Mouse (Mus musculus) hindlimb bud, embryonic 11.5 days (tissue): ENCODE data around the gene Fscn3.

Experiments
- DNase-seq: peaks from one replicate; pipeline ENCODE4 v3.0.0-alpha.2; 2012; ENCODE audit warnings: low read depth, low spot score; ENCODE audit errors: extremely low spot score

Fscn3 gene

DNA sequence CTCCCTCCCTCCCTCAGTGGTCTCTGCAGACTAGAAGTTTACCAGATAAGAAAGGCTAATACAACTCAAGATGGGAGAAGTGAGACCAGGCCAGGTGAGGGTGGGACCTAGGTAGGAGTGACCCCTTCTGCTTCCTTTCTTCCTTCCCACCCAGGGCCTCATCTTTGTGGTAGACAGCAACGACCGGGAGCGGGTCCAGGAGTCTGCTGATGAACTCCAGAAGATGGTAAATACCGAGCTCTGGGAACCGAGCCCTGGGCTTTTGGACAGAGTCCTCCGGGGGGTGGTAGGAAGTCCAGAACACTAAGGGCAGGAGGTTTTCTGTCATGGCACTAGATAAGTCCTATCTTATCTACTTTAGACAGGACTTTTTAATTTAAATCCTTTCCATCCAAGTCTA, 2.6 kb upstream of the Fscn3 start:
- no peak for DNase-seq

DNA sequence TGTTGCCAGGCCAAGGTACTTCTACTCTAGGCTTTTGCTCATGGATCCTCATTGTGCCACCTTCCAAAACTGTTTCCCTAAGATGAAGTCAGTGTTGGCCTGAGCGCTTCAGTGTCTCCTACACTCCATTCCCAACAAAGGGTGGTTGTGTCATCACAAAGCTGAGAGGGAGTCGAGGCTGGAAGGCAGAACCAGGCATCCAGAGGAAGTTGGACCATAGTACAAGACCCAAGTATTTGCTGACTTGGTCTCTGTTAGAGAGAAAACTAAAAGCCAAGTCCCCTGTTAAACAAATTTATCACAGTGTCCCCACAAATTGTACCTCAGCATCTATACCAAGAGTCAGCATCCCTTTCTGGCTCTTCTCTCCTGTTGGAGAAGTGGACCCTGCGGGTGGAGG, 701 bp downstream of the Fscn3 start, which contains the start of gene Gcc1:
Gene Gcc1, minus strand, starts transcription at position 101 of the 400 bp plus-strand sequence.
- no peak for DNase-seq

DNA sequence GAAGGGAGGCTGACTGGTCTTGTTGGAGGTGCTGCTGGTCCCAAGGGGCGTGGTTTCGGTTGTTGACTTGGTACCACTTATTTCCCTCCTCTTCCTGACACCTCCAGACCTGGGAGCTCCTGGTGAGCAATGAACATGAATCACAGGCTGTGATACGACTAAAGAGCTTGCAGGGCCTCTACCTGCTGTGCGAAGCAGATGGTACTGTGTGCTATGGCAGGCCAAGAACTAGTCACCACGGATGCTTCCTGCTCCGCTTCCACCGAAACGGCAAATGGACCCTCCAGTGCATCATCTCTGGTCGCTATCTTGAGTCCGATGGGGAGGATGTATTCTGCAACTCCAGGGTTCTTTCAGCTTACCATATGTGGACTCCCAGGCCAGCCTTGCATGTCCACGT, 2.3 kb downstream of the Fscn3 start:
- no peak for DNase-seq

DNA sequence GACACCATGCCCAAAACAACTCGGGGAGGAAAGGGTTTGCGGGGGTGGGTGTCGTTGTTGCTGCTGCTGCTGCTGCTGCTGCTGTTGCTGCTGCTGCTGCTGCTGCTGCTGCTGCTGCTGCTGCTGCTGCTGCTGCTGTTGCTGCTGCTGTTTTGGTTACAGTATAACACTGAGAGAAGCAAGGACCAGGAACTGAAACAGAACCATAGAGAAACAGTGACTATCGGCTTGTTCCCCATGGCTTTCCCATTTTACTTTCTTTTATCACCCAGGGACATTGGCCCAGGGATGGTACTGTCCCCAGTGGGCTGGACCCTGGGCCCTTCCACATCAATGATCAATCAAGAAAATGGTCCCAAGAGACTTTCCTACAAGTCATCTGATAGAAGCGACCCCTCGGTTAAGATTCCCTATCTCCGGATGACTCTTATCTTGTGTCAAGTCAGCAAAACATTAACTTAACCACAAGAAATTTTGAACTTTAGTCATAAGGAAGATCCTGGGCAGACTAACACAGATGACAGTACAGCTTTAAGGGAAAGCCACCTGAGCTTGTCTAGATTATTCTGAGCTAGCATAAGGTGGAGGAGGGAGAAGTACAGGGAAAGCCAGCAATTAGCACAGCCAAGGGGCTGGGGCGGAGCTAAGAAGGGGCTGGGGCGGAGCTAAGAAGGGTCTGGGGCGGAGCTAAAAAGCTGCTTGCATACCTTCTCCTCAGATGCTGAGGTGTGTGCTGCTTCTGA, 3.4 kb downstream of the Fscn3 start:
- no peak for DNase-seq

DNA sequence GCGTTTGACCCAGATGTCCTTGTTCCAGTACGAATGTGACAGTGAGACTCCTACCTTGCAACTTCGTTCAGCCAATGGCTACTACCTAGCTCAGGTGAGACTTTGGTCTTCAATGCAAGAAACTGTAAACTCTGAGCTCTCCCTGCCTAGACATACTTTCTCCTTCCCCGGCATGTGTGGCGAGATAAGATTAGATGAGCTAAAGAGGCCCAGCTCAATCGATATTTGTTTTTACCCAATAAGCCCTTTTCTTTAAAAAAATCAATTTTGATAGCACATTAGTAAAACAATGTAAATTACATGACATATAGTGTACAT, 3.9 kb downstream of the Fscn3 start:
- DNase-seq = no peak

DNA sequence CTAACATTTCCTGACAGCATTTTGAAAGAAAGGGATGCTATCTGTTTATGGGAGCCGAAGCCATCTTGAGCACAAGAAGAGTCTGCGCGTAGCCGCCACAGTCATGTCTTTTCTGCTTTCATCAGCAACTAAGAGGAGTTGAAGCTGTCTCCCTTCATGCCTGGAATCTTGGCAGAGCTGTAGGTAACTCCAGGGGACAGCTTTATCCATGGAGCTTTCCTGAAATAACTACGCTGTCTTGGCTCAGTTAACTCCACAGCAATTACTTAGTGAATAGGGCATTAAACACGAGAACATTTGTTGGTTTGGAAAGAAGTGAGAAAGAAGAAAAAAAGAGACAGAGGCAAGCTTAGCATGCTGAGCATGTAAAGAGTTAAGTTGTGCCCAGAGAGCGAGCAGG, 20.3 kb downstream of the Fscn3 start:
- no peak for DNase-seq

DNA sequence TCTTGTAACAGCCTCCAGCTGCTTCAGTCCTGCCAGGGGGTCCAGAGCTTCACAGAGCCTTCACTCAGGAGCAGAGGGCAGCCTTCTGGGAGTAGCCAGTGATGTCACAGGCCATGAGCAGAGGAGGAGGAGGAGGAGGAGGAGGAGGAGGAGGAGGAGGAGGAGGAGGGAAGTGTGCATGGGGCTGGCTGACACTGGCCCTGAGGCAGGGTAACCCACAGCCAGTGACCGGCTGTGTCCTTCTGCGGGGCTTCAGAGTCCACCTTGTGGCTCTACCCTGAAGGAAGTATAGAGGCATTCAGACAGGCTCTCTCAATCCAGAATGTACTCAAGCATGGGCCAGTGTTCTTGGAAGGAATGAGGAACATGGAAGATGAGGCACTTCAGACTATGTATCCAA, 21.7 kb downstream of the Fscn3 start, which contains the start of gene Pax4:
Gene Pax4, minus strand, starts transcription at position 101 of the 400 bp plus-strand sequence.
- DNase-seq = no peak

DNA sequence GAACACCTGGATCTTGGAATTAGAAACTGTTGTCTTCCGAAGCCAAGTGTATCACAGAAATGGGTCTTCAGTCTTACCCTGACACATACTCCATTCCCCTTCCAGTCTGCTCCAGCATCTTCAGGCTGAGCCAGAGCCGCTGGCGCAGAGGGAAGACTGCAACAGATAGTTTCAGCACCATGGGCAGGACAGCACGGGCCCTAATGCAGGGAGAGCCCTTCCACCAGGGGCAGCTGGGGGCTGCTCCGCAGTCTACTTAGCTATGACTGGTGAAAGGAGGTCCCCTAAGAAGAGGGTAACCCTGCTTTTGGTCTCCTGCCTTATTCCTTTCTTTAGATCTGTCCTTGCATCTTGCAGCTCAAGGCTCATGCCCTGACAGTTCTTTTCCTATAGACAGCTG, 22.9 kb downstream of the Fscn3 start:
- no peak for DNase-seq

DNA sequence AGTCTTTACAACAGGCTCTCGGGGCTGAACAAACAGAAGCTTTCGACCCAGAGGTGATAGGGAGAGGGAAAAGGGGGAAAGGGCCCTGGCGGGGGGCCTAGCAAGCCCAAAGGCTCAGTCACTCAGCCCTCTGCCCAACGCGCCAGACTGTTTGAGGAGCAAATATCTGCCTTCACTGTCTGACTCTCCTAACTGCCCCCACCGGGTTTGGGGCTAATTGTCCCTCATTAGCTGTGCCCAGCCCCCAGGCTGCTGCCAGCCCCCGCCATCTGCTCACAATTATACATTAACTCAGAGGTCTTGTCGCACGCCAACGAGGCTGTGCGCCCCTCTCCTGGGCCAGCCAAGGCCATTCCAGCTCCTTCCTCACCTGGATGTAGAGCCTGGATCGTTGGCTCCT, 23.4 kb downstream of the Fscn3 start:
- DNase-seq = no peak

DNA sequence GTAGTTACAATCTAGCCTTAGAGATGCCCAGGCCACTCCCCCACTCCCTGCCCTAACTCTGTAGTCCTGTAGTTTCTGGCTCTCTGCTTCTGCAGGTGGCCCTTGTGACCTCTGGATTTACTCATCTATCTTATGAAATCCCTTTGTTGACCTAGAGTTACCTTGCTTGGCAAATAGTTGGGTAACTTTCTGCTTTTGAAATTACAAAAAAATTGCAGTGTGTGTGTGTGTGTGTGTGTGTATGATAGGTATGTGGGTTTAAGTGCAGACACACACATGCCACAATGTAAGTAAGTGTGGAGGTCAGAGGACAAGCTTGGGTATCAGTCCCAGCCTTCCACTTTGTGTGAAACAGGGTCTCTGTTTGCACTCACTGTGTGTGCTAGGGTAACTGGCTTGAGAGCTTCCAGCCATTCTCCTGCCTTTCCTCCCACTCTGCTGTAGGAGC, 31.7 kb downstream of the Fscn3 start:
- DNase-seq = no peak

DNA sequence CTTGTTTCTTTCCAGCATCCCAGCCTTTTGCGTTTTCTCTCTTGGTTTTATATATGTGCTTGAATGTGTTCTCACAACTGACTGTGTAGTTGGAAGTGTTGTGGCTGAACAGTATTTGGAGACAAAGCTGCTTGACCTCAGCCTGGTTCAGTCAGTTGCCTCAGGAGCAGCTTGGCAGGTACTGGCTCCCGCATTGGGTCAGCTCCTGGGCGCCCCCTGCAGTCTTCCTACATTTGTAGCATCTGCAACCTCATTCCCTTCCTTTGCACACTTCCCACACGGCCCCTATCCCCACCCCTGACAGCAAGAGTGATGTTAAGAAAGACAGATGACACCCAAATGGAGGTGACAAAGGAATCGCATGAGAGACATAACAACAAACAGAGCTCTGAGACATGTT, 32.9 kb downstream of the Fscn3 start:
- DNase-seq = no peak

DNA sequence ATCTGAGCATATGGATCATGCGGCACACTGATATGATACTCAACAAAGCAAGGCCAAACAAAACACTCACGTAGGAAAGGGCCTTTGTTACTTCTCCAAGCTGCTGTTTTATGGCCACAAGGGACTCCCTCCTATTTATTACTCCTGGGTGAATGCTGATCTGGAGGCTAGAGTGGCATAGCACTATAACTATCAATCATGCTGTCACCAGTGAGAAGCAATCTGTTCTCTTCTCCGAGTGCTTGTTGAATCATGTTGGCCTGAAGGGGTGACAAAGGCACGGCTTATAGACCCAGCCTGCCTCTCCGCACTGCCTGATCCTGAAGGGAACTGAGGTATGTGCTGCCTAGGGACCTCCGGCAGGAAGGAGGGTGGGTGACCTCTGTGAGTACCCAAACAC, 37.0 kb downstream of the Fscn3 start:
- DNase-seq = no peak

DNA sequence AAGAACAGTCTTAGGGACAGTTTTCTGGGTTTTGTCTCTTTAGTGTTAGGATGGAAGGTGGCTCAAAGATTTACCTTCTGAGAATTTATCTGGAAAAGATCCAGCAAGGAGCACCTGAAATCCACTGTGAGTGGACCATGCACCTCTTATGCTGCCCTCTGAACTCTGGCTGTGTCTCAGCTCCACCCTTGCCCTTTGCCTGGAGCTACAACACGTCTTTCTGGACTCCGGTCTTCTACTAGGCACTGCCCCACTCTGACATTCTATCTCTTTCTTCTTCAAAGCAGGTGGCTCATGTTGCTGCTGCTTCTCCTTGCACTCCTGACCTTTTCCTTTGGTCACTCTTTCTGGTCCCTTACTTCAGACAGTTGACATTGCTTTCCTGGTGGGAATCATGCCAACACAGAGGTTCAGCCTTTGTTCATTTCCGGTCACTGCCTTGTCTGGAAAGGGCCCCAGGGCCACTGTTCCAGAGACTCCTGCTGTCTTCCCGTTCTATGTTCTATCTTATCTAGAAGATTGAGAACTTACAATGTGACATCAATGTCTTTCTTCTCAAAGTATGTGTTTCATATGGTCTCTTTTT, 42.5 kb downstream of the Fscn3 start:
- DNase-seq = no peak

DNA sequence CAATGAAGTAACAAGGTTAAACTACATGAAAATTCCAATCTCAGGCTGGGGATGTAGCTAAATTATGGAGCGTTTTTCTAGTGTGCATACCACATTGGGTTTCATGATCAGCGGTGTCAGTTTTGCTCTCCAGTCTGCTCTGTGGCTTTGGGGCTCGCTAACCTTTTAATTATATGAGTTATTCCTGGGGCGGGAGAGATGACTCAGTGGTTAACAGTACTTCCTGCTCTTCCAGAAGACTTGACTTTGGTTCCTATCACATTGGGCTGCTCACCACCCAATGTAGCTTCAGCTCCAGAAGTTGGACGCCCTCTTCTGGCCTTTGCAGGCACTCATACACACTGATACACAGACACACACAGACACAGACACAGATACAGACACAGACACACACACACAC, 43.0 kb downstream of the Fscn3 start:
- DNase-seq = no peak

DNA sequence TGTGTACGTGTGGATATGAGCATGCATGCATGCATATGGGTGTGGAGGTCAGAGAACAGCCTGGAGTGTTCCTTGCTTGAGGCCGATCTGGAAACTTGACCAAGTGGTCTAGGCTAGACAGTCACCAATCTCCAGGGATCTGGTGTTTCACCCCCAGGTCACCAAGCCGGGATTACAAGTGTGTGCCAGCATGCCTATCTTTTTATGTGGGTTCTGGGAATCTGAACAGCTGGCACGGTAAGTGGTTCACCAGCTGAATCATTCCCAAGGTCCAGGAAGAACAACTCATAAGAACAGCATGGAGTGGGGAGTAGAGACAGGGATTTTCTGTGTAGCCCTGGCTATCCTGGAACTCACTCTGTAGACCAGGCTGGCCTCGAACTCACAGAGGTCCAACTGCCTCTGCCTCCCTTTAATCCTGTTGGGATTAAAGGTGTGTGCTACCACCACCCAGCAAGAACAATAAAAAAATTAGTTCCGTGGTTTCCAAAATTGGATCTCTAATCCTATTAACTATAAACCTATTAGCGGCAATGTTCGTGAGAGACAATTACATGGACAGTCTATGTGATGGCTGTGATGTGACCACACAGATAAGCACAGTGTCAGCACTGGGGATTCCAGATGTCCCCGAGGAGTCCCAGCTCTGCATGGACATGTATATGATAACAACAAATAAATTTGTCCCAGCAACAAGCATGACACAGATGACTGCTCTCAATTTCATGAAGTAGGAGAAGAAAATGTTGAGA, 43.9 kb downstream of the Fscn3 start:
- no peak for DNase-seq

DNA sequence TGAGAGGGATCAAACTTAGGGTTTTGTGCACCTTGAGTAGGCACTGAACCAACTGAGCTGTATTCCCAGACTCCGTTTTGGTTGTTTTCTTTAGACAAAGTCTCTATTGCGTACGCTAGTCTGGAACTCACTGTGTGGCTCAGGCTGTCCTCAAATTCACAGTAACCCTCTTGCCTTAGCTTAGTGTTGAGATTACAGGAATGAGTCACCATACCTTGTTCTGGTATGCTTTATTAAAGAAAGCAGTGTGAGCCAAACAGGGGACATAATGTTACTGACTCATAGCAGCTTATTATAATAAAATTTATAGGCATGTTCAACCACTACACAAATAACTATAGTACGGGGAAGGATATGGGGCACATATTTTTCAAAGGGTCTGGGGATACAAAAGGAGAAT, 46.6 kb downstream of the Fscn3 start:
- DNase-seq = no peak

DNA sequence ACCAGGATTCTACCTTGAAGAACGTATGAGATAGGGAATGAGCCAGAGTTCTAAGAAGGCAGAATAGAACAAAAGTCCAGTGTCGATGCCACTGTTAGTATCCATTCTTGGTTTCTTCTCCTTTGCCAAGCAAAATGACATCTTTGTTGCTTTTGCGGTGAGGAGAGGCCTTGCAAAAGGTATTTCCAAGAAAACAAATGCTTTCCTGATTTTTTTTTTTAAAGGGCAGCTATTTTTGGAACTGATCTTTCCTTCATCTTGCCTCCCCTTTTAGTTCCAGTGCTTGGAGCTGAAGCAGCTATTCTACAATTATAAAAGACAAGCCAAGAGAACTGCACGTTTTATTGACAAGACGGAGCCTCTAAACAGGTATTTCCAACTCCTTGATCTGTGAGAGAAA, 47.2 kb downstream of the Fscn3 start, which contains the start of gene Snd1:
Gene Snd1, plus strand, starts transcription at position 301 of the 400 bp plus-strand sequence.
- DNase-seq = no peak

DNA sequence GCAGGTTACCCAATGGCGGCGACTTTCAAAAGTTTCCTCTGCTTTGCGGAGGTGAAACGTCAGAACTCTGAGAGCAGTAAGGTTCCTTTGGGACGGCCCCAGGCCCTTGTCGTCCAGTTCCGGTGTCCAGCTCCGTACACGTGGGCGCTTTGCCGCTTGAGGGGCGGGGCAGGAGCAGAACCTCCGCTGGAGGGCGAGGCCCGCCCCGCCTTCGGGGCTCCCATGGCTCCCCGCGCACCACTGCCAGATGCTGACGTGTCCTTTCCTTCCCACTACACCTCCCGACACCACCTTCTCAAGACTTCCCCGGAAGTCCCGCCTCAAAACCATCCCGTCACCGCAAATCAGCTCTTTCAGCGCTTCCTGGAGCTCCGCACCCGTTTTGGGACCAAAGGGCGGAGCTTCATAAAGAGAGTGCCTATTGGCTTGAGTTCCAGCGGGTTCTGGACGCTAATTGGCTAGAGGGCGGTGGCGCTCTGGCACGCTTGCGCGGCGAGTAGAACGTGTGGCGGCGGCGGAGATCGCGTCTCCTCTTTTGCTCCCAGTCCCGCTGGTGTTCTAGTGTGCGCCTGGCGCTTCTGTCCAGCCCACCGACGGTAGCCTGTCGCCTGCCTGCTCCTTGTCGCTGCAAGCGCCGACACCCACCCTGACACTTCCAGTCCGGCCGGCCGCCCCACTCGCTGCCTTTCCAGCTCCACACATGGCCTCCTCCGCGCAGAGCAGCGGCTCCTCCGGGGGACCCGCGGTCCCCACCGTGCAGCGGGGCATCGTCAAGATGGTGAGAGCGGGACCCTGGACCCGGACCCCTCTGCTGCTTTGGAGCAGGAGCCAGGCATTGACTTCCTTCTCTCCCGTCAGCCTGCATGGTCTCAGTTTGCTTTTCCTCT, 52.5 kb downstream of the Fscn3 start:
- peak; percentile 97 for DNase-seq

DNA sequence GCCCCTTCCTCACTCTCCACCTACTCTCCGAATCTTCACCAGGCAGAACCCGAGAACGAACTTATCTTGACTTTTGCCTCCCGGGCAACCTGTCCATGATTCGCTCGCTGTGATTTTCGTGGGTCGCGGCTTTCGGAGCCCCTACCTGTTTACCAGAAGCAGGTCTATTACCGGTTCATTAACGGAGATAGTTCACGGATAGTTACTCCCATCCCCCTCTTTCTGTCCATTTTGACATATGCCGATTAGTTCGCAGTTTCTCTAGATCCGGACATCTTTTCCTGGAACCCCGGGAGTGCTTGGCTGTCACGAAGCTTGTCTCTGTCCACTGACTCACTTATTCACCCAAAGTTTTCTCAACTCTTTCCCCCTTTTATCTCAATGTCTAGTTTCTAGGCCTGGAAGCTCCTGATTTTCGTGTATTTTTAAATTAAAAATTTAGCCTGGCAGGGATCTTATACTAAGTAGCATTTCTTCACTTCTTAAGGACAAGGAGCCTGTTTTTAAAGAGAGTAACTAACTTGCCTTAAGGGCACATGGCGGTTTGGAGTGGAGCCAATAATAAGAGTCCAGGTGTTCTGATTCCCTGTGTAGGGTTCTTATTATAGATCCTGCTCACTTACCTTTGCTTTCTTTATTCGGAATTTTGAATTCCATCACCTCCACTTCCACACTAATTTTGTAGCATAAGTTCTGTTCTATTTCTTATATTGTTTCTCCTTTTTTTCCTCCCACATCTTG, 53.3 kb downstream of the Fscn3 start:
- DNase-seq = no peak

DNA sequence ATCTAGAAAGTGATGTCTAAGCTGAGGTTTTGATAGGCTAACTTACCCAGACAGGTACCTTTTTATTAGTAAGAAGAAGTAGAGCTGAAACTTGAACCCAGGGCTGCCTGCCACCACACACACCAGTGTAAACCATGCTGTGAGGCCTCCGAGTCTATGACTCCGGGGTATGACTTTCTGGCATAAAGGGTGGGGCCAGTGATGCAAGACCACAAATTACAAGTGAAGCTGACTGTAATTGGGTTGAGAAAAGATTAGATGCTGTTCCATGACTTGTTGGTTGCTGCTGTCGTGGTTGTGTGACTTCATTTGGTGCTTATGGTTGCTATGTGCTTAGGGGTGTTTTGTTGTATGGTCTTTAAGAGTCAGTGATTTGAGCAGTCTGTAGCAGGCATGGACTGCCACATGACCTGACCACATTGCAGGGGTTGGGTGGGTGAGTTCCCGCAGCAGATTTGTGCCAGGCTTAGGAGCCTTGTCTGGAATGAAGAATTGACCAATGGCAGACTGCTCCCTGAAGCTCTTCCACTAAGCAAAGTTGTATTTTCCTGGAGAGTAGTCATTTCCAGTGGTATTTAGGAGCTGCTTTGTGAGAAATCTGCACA, 55.2 kb downstream of the Fscn3 start:
- no peak for DNase-seq
